Mouse (Mus musculus): ENCODE measurements at regions not wholly inside any gene's neighbourhood (a gene's known extent, or its start where the extent isn't known, plus 50 kb on each side); places are given as distances from the start of the nearest gene placed in this dataset.

DNA sequence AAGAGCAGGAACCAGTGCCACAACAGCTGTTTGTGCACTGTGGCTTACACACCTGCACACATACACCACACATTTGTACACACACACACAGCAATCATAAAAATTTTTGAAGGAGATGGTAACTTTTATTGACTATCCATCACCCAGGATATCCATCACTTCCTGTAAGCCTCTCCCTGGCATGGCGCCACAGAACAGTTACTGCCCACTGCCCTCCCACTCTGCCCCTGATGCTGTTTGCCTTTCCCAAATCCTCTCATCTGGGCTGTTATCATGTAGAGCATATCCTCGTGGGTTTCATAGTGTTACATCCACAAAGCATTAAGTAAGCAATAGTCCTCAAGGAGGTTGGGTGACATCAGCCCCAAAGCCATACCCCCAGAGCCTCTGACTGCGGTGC lies 84.0 kb upstream of the Ankrd55 start:
- peak in 1 of 3 experiments; percentile 56 for TF ChIP-seq MYOD1 (IDR thresholded peaks at IDR 0.05; ENCODE audit: control insufficient read depth in 1 of 3, insufficient read length in 2 of 3, low read depth in 2 of 3)
- no peak for TF ChIP-seq E2F4 (IDR thresholded peaks at IDR 0.05; ENCODE audit: insufficient read depth)
- no peak for TF ChIP-seq TCF12 (IDR thresholded peaks at IDR 0.05; ENCODE audit: insufficient read depth, poor library complexity, severe bottlenecking)
- no peak for TF ChIP-seq MAX (IDR thresholded peaks at IDR 0.05; ENCODE audit: low read depth)
- no peak for TF ChIP-seq POLR2A (IDR thresholded peaks at IDR 0.05; ENCODE audit: insufficient read length, low read depth)
- TF ChIP-seq SRF (IDR thresholded peaks at IDR 0.05; ENCODE audit: control insufficient read depth, insufficient read length, low read depth) = no peak
- TF ChIP-seq MYOG (IDR thresholded peaks at IDR 0.05; ENCODE audit: control insufficient read depth in 1 of 3, insufficient read depth in 1 of 3, insufficient read length in 2 of 3, low read depth in 2 of 3) = no peak
- no peak for TF ChIP-seq POLR2AphosphoS2 (IDR thresholded peaks at IDR 0.05; ENCODE audit: insufficient read length, low read depth)
- no peak for TF ChIP-seq CEBPB (IDR thresholded peaks at IDR 0.05; ENCODE audit: insufficient read depth, poor library complexity, severe bottlenecking)
- TF ChIP-seq USF1 (IDR thresholded peaks at IDR 0.05; ENCODE audit: low read depth) = no peak
- TF ChIP-seq REST (IDR thresholded peaks at IDR 0.05; ENCODE audit: insufficient read depth, insufficient read length) = no peak
- TF ChIP-seq TCF3 (IDR thresholded peaks at IDR 0.05; ENCODE audit: insufficient read length, low read depth) = no peak

Data from myocyte (in vitro differentiated cells).